Mouse (Mus musculus): Measurements from ENCODE around the gene Thoc5.

The Thoc5 gene

GRCm38 (mm10) chr11:4894848-4895816, at the start of gene Thoc5:
Gene Thoc5, plus strand, starts transcription at chr11:4895320.
- peak; percentile 93 for DNase-seq

GRCm38 (mm10) chr11:4848483-4849248, 46.5 kb upstream of the Thoc5 start:
- peak; percentile 66 for DNase-seq

DNA sequence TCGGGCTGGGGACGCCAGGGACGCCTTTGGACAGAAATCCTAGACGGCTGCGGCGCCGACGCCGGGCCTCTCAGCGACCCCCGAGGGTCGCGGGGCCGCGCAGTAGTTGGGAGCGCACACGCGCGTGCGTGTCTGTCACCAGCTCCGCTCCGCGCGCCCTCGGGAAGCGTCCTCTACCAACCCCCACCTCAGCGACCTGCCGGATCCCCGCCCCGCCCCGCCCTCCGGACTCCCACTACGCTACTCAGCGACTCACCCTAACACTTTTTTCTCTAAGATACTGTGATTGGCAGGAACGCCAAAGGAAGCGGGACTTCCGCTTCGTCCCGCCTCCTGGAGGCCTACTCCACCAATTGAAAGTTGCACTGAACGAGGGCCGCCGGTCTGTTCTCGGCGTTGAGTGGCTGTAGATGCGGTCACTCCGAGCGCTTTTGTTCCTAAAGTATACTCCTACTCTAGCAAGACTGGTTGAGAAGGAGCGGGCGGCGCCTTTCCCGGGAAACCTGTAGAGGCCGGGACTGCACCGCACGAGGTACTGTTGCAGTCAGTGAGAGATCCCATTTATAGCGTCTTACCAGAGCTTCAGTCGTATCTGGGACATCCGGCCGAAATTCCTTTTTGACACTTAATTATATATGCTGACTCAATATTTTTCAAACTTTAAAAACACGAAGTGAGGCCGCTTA, 45.7 kb upstream of the Thoc5 start, which contains the start of gene Nf2:
TSS of gene Nf2 (minus strand) at position 279 of the 686 bp plus-strand sequence.
- peak; percentile 99 for DNase-seq

- no peak for DNase-seq
Observed at GRCm38 (mm10) chr11:4850404-4850803, 44.7 kb upstream of the Thoc5 start.

- DNase-seq: no peak
Observed at GRCm38 (mm10) chr11:4853021-4853420, 42.1 kb upstream of the Thoc5 start.

DNA sequence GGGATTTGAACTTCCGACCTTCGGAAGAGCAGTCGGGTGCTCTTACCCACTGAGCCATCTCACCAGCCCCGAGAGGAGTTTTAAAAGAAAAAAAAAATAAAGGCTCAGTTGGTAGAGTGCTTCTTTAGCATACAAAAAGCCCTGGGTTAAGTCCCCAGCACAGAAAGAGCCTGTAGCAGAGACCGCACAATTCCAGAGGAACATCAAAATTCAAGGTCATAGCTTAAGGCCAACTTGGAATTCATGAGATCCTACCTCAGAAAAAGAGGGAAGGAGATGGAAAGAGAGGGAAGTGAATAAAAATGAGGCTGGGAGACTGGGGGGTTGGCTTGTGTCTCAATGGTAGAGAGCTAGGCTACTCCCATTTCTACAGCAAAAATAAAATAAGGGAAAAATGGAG, 40.9 kb upstream of the Thoc5 start:
- DNase-seq: no peak

- no peak for DNase-seq
Observed at GRCm38 (mm10) chr11:4858416-4858815, 36.7 kb upstream of the Thoc5 start.

DNA sequence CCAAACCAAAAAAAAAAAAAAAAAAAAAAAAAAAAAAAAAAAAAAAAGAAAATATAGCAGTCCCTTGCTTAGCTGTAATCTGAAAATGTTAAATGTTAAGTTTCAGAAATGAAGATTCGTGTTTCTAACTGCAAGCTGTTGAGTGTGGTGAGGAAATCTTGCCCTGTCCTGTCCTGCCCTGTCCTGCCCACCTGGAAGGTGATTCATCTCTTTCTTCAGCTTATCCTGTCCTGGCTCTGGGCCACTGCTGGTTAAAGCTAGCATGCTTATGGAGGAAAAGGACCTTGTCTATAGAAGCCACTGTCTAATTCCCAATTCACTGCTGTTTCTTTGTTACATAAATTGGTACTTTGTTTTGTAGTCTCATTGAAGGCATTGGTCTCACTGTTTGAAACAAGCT, 34.1 kb upstream of the Thoc5 start:
- no peak for DNase-seq

DNA sequence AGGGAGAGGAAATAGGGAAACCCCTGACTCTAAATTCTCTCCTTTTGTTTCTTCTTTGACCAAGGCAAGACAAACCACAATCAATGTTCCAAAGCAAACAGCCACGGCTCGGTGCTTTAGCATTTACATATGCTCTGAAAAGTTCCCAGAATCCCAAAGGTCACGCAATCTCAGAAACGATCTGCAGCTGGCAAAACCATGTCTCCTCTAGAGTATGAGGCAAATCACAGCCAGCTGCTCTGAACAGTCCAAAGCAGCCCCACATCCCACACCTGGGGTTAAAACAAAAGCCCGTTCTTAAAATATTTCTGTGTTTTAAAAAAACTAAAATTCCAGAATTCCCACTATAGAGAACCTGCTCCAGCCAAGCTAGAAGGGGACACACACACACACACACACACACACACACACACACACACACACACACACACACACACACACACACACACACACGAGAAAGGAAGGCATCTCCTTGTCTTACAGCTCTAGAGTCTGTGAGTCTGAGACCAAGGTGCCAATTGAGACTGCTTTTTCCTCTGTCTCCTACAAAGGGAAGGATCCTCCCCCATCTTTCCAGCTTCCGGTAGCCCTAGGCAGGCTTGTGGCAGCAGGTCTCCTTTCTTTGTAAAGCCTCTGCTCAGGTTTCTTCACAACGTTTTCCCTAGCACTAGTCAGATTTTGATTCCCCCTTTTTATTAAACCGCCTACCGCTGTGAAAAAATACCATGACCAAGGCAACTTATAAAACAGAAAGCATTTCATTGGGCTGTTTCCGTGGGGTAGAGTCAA, 33.1 kb upstream of the Thoc5 start:
- DNase-seq: peak; percentile 41

DNA sequence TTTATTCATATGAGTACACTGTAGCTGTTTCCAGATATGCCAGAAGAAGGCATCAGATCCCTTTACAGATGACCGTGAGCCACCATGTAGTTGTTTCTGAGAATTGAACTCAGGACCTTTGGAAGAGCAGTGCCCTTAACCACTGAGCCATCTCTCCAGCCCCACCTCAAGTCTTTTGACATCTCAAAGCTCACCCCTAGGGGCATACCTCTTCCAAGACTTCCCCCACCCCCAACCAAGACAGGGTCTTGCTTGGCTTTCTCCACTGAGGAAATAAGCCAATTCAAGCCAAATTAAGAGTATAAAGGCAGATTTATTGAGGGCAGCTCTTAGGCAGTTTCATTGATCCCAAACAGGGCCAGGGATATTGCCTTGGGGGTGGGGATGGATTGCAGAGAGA, 32.4 kb upstream of the Thoc5 start:
- DNase-seq: no peak

- DNase-seq: peak; percentile 82
Observed at GRCm38 (mm10) chr11:4865645-4866251, 29.4 kb upstream of the Thoc5 start.

DNA sequence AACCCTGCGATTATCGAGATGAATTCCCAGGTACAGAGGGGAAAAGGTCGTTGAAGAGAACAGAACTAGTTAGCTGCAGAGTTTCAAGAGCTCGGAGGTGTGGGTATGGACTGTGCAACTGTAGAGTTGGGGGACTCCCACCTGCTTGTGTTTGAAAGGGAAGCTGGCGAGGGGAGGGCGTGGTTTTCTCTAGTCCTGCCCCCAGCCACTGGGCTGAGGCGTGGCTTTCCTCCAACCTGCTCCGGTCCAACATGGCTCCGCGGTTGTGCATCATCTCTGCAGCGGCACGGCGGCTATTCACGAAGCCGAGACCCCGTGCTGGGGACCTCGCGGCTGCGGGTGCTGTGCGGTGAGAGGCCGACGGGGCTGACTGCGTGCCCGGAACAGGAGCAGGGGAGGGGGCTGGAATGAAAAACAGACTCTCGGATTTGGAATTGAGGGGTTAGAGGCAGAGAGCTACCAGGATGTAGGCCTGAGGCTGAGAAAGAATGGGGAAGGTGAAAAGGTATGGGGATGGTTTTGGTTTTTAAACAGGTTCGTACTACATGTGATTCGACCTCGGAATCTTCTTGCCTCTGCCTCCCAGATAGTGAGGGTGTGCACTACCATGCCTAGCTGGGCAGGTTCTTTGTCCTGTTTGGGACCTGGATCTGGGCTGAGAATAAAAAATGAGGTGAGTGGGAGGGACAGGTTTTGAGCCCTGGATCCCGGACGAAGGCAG, 21.2 kb upstream of the Thoc5 start, which contains the start of gene Nipsnap1:
TSS of gene Nipsnap1 (plus strand) at position 197 of the 721 bp plus-strand sequence.
- DNase-seq: peak; percentile 91

GRCm38 (mm10) chr11:4874551-4874950, 20.6 kb upstream of the Thoc5 start:
- DNase-seq: peak; percentile 41

DNA sequence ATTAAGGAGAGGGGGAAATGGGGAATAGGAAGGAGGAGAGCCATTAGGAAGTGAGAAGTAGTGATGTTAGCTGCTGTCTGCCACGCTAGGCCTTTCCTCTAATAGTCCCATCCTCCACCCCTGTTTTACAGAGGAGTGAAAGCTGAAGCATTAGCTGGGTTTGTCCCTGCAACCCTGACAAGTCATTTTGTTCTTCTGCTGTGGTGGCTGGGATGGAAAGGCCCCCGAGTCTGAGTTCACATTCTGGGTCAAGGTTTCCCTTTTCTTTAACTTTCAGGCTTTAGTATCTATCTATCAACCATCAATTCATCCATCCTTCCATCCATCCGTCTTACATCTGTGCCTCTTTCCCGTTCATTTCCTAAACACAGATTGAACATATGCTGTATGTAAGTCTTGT, 14.0 kb upstream of the Thoc5 start:
- DNase-seq: no peak

DNA sequence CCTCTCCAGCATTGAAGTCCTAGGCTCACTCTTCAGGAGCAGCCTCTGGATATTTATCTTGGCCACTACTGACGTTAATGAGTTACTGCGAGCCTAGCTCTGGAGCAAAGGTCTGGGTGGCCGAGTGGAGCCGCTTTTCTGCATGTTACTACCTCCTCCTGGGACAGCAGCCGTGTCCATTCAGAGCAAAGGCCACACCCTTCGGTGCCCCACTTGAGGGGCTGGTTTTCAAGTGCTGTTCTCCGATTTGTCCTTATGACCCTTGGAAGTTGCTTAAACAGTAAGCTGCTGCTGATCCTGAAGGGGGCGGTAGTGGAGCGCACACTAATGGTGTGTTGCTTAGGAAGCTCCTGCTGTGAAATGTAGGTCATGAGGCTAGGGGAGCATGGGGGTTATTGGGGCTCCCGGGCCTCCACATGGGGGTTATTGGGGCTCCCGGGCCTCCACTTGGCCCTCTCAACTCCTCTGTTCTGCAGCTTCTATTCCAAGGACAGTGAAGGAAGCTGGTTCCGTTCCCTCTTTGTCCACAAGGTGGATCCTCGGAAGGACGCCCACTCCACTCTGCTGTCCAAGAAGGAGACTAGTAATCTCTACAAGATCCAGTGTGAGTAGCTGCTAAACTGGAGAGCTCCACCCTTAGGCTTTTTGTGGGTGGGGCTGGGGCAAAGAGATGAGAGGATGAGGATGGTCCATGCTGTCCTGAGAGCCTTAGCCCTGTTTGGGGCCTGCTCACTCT, 12.1 kb upstream of the Thoc5 start:
- DNase-seq: peak; percentile 59

GRCm38 (mm10) chr11:4885385-4885903, 9.7 kb upstream of the Thoc5 start:
- peak; percentile 55 for DNase-seq

- DNase-seq: no peak
Observed at GRCm38 (mm10) chr11:4886987-4887386, 8.1 kb upstream of the Thoc5 start.

GRCm38 (mm10) chr11:4900437-4900836, 5.3 kb downstream of the Thoc5 start:
- DNase-seq: peak; percentile 14

DNA sequence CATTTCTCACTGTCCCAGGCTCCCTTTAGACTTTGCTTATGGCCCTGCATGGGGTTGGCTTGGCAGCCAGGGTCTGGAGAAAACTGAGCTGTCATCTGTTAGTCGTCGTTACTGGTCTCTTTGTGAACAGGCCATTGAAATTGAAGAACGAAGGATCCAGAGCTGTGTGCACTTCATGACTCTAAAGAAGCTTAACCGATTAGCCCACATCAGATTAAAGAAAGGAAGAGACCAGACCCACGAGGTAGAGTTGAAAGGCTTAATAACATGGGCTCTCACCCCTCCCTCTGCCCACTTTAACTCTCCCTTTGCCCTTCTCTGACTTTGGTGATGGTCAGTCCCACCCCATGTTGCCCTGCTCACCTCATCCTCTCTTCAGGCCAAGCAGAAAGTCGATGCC, 6.8 kb downstream of the Thoc5 start:
- DNase-seq: no peak

- DNase-seq: no peak
Observed at GRCm38 (mm10) chr11:4906231-4906630, 11.1 kb downstream of the Thoc5 start.

All from embryo, embryonic 11 days (tissue).